Mouse (Mus musculus) layer of hippocampus, adult 9-10 months (tissue): ENCODE data around the gene Pnpla3.

Source experiments
- DNase-seq: peaks from one replicate; pipeline ENCODE4 v3.0.0; 2022; ENCODE audit warnings: low spot score

The Pnpla3 gene

DNA sequence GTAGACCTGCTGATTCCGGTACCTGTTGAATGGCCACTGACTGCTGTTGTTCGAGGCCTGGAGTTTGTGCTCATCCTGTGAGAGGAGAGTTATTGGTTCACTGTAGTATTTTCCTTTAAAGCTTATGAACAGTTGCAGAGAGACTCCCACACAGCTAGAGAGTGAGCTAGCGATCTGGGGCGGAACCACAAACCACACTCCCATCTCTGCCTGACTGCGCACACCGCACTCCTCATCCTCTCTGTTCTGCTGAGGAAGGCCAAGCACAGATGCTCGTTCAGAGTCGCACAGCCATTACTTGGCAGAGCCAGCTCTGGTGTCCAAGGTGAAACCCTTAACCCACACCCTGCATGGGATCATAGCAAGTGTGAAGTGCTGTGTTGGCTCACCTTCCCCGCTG lies 11.1 kb downstream of the Pnpla3 start:
- DNase-seq: no peak

DNA sequence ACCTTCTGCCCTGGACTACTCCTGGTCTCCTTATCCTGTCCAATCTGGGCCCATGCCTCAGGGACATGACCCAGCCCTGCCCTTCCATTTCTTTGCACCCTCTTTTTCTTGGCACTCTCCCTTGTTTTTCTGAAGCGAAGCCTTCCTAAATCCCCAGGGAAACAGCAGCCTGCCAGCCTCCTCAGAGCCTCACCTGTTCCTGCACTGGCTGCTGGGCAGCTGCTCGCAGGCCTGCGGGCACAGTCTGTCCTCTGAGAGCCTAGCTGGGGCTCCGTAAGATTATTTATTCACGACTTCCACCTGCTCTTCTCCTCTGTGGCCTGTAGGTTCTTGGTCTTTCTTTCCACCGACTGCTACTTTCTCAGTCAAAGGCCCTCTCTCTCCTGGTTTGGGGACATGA lies 14.4 kb downstream of the Pnpla3 start:
- no peak for DNase-seq

DNA sequence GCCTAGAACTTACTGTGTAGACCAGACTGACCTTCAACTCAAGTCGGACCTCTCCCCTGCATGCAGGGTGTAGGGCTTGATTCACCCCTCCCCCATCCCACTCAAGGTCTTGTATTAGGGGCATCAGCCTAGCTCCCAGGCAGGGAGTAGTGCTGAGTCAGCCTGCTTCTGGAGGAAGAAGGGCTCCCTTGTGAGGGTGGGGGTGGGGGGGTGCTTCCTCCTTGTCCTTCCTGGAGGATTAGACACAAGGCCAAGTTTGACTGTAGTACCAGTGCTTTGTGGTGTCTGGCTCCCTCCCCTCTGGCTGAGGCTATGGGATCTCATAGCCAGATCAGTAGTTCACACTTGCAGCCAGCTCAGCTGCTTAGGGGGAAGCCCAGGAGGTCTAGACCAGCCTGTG lies 16.3 kb downstream of the Pnpla3 start:
- DNase-seq: no peak

DNA sequence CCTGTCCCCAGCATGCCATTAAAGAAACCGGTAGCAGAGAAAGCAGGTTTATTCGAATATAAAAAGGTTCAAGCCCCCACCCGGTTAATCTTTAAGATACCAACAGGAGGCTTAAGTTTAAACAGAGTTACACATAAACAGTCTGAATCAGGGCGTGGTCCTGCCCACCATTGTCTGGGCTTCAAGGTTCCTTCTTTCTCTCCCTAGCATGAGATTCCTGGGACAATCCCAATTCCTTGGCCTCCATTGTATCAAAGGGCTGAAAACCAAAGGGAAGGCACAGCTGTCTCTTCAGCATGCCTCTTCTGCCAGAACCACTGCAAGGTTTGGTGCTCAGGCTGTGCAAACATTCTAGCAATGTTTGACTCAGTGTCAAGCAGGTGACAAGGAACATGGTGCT lies 18.6 kb downstream of the Pnpla3 start:
- DNase-seq: no peak

DNA sequence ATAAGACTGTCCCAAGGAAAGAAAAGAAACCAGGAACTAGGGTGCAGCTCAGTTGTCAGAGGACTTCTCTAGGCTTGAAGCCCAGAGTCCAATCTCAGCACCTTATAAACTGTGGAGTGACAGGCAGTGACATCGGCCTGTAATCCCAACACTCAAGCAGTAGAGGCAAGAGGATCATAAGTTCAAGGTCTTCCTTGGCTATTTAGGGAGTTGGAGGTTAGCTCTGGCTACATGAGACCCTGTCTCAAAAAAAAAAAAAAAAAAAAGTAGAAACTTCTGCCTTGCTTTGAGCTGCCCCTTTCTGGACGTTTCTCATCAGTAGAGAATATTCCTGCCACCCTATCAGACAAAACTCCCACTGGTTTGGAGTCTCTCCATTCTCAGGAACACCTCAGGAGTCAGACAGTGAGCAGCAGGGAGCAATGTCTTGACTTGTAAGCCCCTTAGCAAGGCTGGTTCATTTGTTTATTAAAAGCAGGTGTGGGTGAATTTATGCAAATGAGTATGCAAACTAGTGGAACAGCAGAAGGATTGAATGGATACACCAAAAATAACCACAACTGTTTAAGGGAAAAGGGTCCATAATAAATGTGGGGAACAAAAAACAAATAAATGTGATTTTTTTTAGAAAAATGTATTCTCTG lies 21.4 kb downstream of the Pnpla3 start:
- no peak for DNase-seq

DNA sequence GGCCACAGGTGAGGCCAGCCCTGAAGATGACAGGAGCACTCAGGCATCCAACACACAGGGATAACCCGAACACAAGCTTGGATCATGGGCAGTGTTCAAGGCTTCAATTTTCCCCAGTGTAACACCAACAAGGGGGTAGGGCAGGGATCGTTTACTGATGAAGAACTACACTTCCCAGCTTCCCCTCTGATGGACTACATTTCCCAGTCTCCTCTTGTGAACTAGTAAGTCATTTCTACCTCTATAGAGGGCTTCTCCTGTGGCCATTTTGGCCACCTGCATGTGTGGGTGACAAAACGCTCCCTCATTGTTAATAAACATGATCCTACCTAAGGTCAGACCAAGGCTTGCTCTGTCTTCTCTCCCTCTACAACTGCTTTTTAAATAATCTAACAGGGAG lies 22.2 kb downstream of the Pnpla3 start:
- DNase-seq: no peak

DNA sequence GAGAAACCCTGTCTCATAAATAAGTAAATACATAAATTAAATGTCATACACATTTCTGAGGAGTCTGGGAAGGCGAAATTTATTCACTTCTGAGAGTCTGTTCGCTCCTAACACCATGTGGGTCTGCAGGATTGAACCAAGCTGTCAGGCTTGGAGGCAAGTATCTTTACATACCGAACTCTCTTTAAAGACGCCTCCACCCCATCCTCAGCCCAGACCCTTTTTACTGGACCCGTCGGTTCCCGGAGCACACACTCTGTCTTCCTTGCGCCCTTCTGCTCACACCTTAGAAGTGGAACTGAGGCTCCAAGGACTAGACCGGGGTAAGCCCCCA lies 24.1 kb downstream of the Pnpla3 start:
- no peak for DNase-seq

DNA sequence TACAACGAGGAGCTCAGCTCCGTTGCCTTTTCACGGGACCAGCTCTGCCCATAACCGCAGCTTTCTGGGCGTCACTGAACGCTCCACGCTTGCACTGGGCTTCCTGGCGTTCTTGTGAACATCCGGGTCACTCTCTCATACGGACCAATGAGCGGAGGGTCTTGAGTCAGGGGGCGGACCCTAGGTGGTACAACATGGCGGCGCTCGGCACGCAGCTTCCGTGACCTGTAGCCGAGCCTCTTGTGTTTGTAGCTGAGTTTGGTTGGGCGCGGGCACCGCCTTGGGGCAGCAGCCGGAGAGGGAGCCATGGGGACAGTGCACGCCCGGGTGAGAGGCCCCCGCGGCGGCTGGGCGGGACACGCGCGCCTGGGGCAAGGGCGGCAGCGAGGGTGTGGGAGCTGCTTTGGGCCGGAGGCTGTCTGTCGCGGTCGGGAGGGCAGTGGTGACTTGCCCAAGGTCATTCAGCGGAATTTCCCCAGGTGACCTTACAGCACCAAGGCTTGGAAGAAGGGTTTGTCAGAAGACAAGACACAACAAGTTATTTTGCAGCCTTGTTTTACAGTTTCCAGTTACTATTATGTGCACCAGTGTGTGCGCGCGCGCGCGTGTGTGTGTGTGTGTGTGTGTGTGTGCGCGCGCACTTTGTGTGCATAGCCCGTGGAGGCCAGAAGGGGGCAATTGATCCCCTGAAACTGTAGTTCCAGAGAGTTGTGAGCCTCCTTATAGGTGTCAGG lies 24.6 kb downstream of the Pnpla3 start, which contains the start of gene Samm50:
Gene Samm50 (plus strand): TSS at position 184 of the 734 bp plus-strand sequence.
- DNase-seq: peak; percentile 86

DNA sequence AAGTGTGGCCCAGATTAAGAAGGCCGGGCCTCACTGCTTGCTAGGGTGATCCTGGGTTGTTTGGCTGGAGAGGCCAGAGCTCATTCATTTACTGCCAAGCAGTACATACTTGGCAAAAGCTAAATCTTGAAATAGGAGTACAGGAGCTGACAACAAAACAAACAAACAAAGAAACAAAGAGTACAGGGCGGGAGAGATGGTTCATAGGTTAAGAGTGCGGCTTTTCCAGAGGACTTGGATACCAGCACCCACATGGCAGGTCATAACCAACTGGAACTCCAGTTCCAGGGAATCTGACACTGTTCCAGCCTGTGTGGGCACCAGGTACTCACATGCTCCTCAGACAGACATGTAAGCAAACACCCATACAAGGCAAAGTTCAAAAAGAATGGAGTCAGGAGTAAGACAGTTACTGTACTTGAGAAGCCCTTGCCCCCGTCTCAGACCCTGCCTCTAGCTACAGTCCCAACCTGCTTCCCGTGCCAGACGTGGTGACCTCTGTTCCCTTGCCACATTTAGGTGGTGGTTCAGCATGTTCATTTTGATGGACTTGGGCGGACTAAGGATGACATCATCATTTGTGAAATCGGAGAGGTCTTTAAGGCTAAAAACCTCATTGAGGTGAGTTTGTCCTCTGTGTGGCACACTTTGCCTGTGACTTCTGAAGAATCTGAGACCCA lies 29.0 kb downstream of the Pnpla3 start:
- DNase-seq: no peak

DNA sequence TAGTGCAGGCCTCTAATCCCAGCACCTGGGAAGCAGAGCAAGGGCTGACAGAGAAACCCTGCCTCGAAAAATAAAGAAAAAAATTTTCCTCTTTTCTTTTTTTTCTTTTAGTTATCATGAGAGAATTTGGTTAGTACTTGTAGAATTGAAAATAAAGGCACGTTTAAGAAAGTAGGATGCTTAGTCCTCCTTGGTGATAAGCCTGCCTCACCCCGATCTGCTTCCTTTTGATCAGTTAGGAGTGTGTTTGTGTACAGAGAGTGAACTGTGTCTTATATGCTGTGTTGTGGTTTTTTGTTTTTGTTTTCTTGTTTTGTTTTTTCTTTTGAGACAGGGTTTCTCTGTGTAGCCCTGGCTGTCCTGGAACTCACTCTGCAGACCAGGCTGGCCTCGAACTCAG lies 39.7 kb downstream of the Pnpla3 start:
- DNase-seq: no peak

DNA sequence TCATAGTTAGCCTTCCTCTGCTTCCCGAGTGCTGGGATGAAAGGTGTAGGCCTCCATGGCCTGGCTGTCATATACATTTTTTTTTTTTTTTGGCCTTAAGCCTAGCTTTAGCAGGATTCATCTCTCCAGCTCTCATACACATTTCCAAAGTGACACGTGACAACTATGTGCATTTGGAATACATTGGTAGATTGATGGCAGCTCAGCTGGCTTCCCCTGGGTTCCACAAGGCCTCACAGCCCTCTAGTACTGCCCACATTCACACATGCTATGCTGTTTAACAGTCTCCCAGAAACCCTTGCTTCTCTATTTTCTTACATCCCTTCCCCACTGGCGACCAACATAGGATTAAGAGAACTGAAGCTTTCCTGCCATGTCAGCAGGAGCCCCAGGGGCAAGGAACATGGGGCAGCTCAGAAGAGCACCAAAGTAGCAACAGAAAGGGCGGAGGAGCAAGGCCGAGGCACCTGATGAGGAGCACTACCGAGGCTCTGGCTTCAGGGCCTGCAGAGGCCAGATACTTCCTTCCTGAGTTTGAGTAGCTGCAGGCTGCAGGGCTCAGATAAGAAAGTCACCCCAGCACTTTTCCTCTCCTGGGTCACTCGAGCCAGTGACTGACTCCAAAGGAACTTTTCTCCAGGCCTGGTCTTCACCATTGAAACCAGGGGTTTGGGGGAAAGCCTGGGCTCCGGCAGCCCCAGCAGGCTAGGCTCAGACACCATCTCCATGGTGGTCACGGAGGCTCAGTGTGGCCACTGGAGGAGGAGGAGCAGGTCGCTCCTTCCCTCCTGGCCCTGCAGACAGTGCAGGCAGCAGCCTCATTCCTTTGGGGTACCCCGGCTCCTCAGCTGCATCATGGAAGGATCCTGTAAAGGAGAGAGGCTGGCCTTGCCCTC lies 42.1 kb downstream of the Pnpla3 start:
- no peak for DNase-seq

DNA sequence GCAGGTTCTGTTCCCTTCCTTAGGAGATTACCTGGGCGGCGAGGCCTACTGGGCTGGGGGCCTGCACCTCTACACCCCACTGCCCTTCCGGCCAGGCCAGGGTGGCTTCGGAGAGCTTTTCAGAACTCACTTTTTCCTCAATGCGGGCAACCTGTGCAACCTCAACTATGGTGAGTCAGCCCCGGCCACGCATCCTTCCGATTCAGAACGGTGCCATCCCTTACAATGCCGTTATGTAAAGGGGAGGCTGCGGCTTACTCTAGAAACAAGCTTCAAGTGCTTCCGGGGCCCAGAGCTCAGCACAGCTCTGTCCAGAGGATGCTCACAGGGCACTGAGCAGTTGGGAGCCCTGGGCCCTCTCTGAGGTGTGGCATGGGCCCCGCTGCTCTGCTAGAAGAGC lies 42.8 kb downstream of the Pnpla3 start:
- DNase-seq: no peak

DNA sequence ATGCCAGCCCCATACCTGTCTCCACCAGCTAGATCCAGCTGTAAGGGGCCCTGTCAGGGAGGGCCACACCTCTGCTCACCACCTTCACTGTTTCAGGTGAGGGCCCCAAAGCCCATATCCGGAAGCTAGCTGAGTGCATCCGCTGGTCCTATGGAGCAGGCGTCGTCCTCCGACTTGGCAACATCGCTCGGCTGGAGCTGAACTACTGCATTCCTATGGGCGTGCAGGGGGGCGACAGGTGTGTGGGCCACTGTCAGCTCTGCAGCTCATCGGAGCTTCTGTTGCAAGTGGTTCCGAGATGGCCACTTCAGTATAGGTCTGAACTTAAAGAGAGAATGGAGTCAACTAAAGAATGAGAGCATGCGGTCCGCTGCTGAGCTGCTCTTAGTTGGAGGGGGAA lies 43.3 kb downstream of the Pnpla3 start:
- no peak for DNase-seq

DNA sequence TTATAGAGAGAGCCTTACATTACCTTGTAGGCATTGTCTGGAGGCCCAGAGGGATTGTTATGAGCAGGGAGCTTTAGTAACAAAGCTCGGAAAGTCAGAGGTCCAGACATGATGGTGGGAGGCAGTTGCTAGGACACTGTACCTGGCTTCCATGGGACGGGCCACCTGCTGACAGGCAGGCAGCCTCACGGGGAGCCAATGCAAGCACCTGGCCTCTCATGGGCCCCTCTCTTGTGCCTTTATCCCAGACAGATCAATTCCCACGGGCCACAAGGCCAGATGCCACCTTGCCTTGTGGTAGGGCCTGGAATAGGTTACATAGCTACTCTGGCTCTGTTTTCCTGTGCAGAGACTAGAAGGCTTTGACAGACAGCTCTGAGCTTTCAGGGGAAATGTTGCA lies 43.9 kb downstream of the Pnpla3 start:
- DNase-seq: no peak

DNA sequence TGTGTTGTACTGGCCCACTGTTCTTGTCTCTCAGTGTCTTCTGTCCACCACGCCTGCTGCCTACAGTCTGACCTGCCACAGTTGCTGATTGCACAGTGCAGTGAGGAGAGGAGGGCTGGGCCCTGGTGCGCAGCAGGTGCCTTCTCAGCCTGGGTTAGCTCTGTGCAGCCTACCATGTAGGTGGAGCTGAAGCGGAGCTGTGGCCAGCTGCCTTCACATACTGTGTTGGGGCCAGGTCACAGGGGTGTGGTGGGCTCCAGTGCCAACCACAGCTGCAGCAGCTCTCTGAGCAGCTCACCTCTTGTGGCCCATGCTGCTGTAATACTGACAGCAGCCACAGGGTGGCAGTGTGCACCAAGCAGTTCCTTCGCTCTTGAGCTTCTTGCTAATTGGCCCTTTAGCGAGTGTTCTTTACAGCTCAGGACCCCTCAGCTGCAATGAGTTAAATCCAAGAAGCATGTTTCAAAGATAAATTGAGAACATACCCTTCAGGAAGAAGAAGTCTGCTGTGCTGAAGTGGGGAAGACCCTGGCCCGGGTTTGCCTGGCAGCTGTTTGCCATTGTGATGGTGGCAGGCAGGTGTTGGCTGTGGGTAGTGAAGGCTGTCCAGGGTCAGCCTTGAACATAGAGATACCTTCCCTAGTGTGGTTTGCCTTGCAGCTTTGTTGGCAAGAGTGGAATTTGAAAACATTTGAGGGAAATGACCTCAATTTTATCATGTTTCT lies 44.6 kb downstream of the Pnpla3 start:
- DNase-seq: peak; percentile 72

DNA sequence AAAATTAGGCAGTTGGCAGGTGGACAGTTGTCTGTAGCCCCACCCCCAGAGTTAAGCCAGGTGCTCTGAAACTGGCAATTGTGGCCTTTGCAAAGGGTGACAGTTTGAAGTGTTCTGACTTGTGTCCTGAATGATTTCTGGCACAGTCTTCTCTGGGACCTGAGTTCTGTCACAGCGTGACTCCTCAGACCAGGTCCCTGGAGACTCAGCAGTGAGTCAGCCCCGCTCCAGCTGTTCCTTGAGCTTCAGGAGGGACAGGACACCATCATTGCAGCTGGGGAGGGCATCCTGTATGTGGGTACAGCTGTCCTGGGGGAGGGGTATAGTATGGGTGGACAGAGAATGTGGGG lies 45.1 kb downstream of the Pnpla3 start:
- DNase-seq: no peak

DNA sequence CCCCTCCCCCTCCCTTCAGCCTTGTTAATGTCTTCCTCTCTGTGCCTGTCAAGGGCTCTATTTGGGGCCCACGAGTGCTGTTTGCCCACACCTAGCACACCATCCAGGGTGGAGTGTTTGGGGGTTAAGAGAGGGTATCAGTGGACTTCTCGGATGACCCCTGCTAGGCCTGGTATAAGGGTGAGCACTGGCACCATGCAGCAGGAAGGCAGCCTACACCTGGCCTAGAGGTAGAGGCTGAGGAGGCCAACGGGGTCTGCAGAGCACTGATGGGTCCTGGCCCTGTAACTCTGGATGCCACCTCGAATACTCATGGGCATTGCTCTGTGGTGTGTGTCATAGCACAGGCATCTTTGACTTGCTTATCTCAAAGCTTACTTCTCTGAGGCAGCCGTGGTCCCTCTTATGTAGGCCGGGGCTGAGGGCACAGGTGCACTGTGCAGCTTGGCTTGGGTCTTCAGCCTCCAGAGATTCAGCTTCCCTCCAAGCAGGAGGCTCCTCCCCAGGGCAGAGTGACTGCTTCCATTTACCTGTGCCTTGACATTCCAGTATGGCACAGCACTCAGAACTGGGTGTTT lies 45.6 kb downstream of the Pnpla3 start:
- DNase-seq: no peak

DNA sequence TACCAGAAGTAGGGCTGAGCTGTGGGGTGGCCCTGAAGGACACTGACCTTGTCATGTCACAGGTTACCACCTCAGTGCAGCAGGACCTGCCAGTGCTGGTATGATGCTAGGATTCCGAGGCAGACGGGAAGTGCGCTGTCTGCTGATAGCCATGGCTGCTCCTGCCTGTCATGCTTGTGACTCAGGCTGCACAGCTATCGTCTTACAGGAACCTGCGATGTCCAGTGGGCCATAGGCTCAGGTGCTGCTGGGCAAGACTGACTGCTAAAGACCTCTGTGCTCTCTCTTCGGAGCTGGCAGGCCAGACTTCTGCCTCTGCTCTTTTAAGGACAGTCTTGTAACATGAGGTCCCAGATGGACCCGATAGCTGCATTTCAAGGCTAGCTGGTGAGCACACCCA lies 46.8 kb downstream of the Pnpla3 start:
- DNase-seq: no peak

DNA sequence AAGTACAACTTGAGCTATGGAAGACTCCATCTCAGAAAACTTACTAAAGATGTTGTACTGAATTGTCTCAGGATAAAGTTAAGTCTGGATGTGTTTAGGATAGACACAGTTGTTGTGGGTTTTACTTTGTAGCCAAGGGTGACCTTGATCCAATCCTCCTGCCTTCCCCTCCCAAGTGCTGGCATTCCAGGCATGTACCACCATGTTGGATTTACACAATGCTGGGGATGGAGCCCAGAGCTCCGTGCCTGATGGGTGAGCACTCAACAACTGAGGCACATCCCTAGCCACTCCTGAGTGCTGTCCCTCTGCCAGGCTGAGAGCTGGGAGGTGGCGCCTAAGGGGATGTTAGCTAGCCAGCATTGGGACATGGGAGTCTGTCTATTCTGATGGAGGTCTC lies 47.6 kb downstream of the Pnpla3 start:
- no peak for DNase-seq

DNA sequence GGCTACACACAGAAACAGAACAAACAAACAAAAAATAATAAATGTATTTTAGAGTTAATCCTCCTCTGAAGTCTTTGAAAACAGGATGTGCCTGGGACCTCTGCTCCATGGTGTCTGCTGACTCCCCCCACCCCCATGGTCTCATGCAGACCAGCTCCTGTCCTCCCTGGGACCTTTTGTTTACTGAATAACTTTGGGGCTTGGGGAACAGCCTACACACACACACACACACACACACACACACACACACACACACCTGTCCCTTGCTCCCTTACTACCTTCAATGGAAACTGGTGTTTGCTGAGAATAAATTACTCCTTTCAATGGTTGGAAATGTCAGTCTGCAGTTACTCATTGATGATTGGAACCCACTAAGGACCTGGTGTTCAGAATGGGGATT lies 48.4 kb downstream of the Pnpla3 start:
- DNase-seq: no peak

DNA sequence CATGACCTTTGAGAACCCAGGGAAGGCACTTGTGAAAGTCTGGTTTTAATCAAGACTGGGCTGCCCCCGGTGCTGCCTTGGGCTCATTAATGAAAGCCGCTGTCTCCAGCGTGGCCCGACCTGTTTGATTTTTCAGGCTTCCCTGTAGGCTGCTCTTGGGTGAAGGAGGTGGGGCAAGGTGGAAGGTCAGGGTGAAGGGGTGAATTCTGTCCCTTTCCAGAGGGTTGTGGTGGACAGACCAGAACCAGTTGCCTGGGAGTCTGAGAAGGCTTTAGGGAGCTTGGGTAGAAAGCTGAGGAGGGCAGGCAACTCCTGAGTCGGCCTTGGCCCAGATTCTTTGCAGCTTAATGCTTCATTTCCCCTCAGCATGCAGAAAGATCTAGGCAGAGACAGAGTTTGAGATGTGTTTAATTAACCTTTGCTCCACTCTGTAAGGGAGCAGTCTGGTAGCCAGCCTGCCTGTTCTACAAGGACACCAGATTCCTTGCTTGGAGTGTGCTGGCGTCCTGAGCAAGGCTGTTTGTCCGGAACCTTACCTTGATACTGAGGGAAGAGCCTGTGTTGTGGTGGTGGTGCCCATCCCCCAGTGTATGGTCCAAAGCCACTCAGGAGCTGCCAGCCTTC lies 48.9 kb downstream of the Pnpla3 start:
- no peak for DNase-seq
